Mouse (Mus musculus) yolk sac, embryonic 10.5 days (tissue): ENCODE measurements around the gene Pdcd1lg2.
"Not testable (repeated sequence)": the region's sequence is repeated elsewhere in the genome, so short reads cannot be mapped to it uniquely, and the experiment has no call there.

Experiments
- DNase-seq: peaks from one replicate; pipeline ENCODE4 v3.0.0-alpha.2; 2017; ENCODE audit warnings: low spot score

The Pdcd1lg2 gene

DNA sequence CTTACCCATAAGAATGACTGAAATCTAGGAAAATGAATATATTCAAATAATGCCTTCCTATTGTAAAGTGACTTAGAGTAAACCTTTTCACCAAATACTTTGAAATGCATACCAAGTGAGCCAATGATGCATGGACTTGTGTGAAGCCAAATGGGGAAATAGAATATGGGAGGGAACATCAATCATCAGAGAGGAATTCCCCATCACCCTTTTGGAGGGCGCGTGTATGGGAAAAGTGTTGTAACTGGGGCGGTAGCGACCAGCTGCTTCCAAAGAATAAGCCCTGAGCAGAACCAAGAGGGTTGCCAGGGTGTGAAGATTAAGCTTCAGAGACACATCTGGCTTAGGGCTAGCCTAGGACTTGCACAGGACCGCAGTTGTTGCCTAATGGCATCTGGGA, 27.4 kb upstream of the Pdcd1lg2 start:
- DNase-seq: no peak

- DNase-seq: no peak
These were observed 26.3 kb upstream of the Pdcd1lg2 start for GRCm38 (mm10) chr19:29384412-29384811.

GRCm38 (mm10) chr19:29384994-29385393, 25.7 kb upstream of the Pdcd1lg2 start:
- DNase-seq: no peak

DNA sequence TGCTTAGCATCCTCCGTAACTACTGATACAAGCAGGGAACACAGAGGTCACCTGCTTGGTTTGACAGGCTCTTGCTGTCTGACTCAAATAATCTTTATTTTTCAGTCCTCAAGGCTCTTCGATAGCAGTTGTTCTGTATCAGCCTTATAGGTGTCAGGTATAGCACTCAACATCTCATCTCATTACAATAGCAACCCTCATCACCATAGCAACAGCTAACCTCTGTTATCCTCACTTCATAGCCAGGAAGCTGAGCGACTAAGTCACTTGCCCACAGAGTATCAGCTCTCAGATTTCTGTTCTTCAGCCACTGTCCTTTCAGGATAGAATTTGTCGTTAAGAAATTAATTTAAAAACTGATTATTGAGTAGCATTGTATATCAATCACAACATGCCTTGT, 24.9 kb upstream of the Pdcd1lg2 start:
- DNase-seq: no peak

DNA sequence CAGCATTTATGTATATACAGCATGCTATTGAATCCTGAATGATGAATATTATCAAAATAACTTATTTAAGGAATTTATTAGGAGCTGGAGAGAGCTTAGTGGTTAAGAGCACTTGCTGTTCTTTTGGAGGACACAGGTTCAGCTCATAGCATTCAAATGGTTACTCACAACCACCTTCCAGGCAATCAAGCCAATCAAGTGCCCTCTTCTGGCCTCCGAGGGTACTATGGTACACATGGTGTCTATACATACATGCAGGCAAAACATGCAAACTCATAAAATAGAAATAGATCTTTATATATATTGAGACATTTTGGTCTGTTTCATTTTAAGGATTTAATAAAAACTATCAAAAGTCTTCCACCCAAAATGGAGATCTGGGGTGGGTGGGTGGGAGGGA, 21.9 kb upstream of the Pdcd1lg2 start:
- DNase-seq: no peak

DNA sequence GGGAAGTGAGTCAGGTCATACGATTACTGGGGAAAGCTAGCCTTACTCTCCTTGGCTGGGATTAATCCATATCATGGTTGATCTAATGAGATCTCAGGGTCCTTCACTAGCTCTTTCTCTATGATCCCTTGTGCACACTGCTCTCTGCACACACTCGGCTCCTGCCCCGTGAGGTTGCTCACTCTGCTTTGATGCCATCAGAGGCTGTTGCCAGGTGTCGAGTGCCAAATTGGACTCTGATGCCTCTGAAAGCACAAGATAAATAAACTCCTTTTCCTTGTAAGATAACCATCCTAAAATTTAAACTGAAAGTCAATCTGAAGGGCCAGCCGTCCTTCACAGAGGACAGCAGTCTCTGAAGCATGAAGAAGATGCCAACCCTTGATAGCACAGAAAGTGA, 20.2 kb upstream of the Pdcd1lg2 start:
- DNase-seq: no peak

GRCm38 (mm10) chr19:29391279-29391678, 19.4 kb upstream of the Pdcd1lg2 start:
- DNase-seq: no peak

GRCm38 (mm10) chr19:29393333-29393732, 17.4 kb upstream of the Pdcd1lg2 start:
- DNase-seq: no peak

DNA sequence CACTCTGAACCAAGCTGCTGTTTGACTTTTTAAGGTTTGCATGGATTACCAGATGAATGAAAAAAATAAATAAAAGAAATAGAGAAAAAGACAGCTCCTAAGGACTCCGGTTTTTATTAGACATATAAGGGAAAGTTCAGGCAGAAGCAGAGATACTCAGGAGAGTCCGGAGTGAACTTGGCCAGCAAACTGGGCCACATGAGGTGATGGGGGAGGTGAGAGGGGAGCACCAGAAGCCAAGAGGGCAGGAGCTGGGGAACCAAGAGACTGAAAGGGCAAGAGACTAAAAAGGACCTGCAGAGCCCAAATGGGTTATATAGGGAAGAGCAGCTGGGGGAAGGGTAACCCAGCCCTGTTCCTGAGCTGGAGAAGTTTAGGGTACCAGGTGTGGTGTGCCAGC, 16.0 kb upstream of the Pdcd1lg2 start:
- DNase-seq: no peak

DNA sequence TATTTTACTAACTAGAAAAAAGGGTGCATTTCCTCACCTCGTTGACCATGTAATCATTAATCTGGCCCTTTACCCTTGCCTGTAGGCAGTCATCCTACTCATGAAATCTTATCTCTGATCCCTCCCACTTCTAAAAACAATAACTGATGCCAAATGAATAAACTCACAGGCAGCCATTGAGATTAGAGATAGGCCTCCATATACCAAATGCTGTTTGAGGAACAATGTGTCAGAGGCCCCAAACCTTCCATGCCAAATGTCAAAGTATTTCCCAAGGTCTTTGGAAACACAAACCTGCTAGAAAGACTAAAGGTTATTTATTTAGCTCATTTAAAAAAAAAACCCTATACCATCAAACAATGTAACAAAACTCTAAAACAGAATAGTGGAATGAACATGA, 14.4 kb upstream of the Pdcd1lg2 start:
- DNase-seq: no peak

GRCm38 (mm10) chr19:29399786-29400185, 10.9 kb upstream of the Pdcd1lg2 start:
- DNase-seq: no peak

- no peak for DNase-seq
These were observed 10.3 kb upstream of the Pdcd1lg2 start for GRCm38 (mm10) chr19:29400466-29400865.

DNA sequence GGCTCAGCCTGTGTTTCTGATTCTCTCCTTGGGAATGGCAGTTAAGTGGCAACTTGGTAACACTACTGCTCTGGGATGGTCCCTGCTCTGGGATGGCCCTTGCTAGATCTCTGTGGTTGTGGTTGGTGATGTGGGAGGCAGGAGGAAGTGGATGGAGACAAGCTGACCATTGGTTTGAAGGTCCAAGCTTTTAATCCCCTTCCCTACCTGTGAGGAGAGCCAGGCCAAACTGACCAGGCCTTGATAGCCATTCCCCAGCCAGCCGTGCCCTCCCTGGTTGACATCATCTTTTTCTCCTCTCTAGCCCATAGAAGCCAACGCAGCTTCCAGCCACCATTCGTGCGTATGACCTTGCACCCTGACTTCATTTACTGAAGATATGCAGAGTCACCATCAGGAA, 8.1 kb upstream of the Pdcd1lg2 start:
- DNase-seq: no peak

DNA sequence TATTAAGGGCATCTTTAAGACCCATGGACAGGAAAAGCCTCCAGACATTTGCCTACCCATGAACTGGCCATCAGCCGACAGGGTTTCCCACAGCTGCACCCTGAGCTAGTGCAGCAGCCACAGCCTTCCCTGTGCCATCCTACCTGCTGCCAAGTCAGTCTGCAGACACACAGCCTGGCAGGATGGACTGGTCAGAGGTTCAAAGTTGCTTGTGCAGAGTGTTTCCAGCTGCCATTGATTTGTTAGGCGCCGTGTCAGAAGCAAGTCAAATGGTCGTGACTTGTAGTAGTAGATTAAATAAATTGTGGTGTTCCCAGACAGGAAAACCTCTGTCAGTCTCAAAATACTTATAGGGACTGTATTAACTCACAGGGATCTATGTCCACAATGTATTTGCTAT, 7.5 kb upstream of the Pdcd1lg2 start:
- no peak for DNase-seq

DNA sequence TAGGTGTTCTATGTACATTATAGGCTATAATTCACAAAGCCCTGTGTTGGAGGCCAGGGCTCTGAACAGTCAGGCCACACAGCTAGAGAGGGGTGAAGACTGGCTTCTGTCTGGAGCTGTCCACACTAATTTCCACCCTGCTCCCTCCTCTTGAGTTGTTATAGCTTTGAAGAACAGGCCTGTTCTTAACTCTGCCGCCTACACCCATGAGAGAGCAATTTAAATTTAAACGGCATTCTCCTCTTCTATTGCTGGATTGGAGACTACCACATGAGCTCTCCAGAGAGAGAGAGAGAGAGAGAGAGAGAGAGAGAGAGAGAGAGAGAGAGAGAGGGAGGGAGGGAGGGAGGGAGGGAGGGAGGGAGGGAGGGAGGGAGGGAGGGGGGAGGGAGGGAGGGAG, 5.3 kb upstream of the Pdcd1lg2 start:
- DNase-seq: no peak

- no peak for DNase-seq
These were observed 4.4 kb upstream of the Pdcd1lg2 start for GRCm38 (mm10) chr19:29406042-29407017.

- no peak for DNase-seq
These were observed 2.0 kb downstream of the Pdcd1lg2 start for GRCm38 (mm10) chr19:29412476-29413420.

DNA sequence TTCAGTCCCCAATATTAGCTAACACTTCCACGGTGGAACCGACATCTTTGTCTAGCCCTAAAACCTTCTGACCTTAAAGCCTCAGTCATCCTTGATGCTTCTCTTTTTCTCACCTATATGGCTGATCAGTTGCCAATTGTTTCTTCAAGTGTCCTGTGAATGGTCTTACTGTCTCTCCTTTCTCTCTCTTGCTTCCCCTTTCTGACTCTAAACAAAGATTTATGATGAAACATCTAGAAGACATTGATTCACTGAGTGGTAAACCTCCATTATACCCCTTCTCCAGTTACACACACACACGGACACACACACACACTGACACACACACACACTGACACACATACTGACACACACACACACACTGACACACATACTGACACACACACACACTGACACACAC, 3.8 kb downstream of the Pdcd1lg2 start:
- DNase-seq: no peak

GRCm38 (mm10) chr19:29414917-29415316, 4.2 kb downstream of the Pdcd1lg2 start:
- DNase-seq: not testable (repeated sequence)

DNA sequence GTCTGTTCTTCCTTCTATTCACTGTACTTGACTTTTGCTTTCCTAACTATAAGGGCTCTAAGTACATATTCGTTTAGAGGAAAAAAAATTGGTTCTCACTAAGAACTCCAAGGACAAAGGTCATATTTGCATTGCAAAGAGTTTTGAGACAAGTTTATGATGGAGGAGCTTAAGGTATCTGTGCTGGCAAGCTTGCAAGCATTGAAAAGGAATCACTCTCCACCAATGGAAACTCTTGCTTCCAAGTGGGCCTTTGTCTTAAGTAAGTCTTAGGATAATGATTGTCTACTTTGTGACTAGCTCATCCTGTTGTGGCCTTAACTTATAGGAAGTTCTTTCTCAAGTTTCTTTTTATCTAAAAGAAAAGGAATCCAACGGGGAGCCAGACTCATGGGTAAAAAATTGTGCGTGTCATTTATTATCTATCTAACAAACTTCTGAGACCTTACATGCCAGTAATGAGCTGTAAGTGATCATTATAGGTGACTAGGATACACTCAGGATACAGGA, 5.7 kb downstream of the Pdcd1lg2 start:
- no peak for DNase-seq

DNA sequence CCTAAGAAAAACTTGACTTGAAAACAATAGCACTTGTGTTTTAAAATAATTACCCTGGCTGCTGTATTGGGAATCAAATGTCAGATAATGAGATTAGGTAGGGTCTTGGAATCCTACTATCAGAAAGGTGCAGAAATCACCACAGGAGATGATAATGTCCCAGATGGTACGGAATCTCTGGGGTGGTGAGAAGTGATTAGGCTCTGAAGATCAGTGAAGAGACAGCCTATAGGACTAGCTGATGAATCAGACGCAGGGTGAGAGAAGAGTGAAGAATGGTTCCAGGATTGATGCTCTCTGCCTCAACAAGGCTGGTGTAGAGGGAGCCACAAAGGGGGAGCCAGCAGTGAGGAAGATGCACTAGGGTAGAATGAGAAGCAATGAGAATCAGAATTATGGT, 6.5 kb downstream of the Pdcd1lg2 start:
- DNase-seq: no peak

GRCm38 (mm10) chr19:29417894-29418293, 7.2 kb downstream of the Pdcd1lg2 start:
- DNase-seq: no peak
